Mouse (Mus musculus) liver, embryonic 11.5 days (tissue): Measurements from ENCODE around the gene Srcin1. TPM values are rescaled to one million over a fixed set of nuclear protein-coding genes. Genes with fewer than 3 reads are reported as not detected.

ENCODE experiments used
- ATAC-seq: fragments of 200-750 bp; cut with Nextera tagmentation; replicated peaks from 2 replicates; pipeline ENCODE4 v1.8.0; 2017; ENCODE audit warnings: moderate number of reproducible peaks, mild to moderate bottlenecking, moderate TSS enrichment, moderate library complexity; ENCODE audit not compliant: low FRiP score
- DNase-seq: peaks from one replicate; pipeline ENCODE4 v3.0.0-alpha.2; 2017; ENCODE audit warnings: low spot score
- H3K27ac ChIP-seq: fragments of 300-500 bp; sonication (generic); 2 replicates; pipeline ENCODE4 v1.5.1; 2014; ENCODE audit warnings: mild to moderate bottlenecking, low read depth, low read length, control low read depth
- H3K27me3 ChIP-seq: fragments of 300-500 bp; sonication (generic); replicated peaks from 2 replicates; pipeline ENCODE4 v1.6.1; 2014; ENCODE audit warnings: low read length, mixed read lengths; ENCODE audit not compliant: control insufficient read depth, insufficient read depth
- H3K36me3 ChIP-seq: fragments of 300-500 bp; sonication (generic); 2 replicates; pipeline ENCODE4 v1.6.1; 2014; ENCODE audit warnings: mild to moderate bottlenecking, low read length, moderate library complexity, mixed read lengths; ENCODE audit not compliant: control insufficient read depth, insufficient read depth
- H3K4me1 ChIP-seq: fragments of 300-500 bp; sonication (generic); replicated peaks from 2 replicates; pipeline ENCODE4 v1.6.1; 2014; ENCODE audit warnings: low read length, mixed read lengths; ENCODE audit not compliant: control insufficient read depth, insufficient read depth
- H3K4me2 ChIP-seq: fragments of 300-500 bp; sonication (generic); 2 replicates; pipeline ENCODE4 v1.6.1; 2014; ENCODE audit warnings: mild to moderate bottlenecking, control low read depth, moderate library complexity
- H3K4me3 ChIP-seq: fragments of 300-500 bp; sonication (generic); 2 replicates; pipeline ENCODE4 v1.5.1; 2014; ENCODE audit warnings: low read depth, low read length, control low read depth
- H3K9ac ChIP-seq: fragments of 300-500 bp; sonication (generic); 2 replicates; pipeline ENCODE4 v1.6.1; 2014; ENCODE audit warnings: low read depth, low read length, control low read depth
- H3K9me3 ChIP-seq: fragments of 300-500 bp; sonication (generic); 2 replicates; pipeline ENCODE4 v1.6.1; 2016; ENCODE audit warnings: low read length, inconsistent platforms, mixed read lengths; ENCODE audit not compliant: control insufficient read depth
- WGBS: fragments of 180-500 bp; shearing (Covaris S2); extraction: QIAGEN DNeasy Blood & Tissue Kit; methylation state at CpG from one replicate; pipeline ENCODE4 v1.1.7; 2014; 5-methylcytosine and 5-hydroxymethylcytosine counted together
- polyA plus RNA-seq: library from polyadenylated mRNA; unstranded; fragments of >200 nt; fragmentation: Nextera tagmentation; extraction: Ambion mirVana; gene quantifications from 2 replicates; pipeline ENCODE4 v1.2.1, GENCODE M21; 2014

Srcin1 gene
- polyA plus RNA-seq, 1 experiment from 2014 or later: 0.14 TPM

DNA sequence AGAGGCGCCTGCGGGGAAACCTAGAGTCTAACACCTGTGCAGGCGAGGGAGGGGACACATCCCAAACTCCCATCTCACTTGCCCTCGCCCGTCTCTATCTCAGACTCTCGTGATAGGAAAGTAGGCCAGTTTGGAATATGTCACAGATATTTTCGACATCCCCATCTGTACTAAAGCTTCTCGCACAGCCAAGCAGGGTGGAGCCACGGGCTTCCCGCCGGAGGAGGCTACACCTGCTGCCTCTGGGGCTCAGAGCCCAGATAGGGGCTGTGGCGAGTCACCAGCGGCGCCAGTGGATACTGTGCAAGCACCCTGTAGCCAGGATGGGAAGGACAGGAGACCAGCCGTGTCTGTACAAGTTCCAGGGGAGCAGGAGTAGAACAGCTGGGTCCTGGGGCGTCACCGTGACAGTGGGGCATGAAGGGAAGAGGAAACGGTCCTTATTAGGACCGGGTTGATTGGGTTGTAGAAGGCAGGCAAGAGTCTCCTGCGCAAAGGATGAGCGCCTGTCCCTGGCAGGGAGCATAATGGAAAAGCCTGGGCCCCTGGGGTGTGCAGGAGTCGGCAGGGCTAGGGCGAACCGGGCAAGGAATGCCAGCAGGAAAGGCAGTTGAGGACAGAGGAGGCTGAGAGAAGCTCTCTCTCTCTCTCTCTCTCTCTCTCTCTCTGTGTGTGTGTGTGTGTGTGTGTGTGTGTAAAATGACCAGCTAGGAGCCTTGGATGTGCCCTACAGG, 14.4 kb upstream of the Srcin1 start:
- 49% methylated on average over 24 of the region's 24 CpGs for WGBS
- Histone ChIP-seq H3K4me3 (no peak overlapping the region), H3K27me3 (peaks cover 10% of the 10 kb centered on the region; the same call in 1 of the 2 replicates), H3K4me1 (peaks cover 3% of the 10 kb centered on the region; the same call in 1 of the 2 replicates), H3K27ac (no peak overlapping the region), H3K9ac (no peak overlapping the region), H3K36me3 (no peaks in the 10 kb centered on the region), H3K4me2 (no peak overlapping the region), H3K9me3 (no peaks in the 10 kb centered on the region)
- no peak for DNase-seq
- ATAC-seq: no peak

DNA sequence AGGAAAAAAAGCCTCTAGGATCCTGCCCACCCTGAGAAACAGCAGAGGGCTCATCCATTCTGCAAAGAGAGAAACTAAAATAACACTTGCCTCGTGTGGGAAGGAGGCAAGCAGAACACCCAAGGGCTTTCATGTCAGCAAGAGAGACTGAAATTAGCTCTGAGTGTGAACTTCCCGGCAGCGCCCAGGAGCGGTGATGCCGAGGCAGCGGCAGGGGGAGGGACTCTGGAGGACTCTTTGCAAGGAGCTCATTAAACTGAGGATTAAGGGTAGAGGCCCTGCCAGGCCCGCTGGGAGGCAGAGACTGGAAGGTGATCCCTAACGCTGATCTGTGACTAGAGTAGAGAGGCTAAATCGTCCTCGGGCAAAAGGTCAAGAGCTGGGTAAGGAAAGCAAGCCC, 13.2 kb upstream of the Srcin1 start:
- Histone ChIP-seq H3K27ac (no peak overlapping the region), H3K9me3 (no peaks in the 10 kb centered on the region), H3K27me3 (peaks cover 10% of the 10 kb centered on the region; the same call in 1 of the 2 replicates), H3K4me3 (no peak overlapping the region), H3K4me2 (no peak overlapping the region), H3K4me1 (peaks cover 3% of the 10 kb centered on the region; the same call in 1 of the 2 replicates), H3K36me3 (no peaks in the 10 kb centered on the region), H3K9ac (no peak overlapping the region)
- 24% methylated on average over 10 of the region's 10 CpGs for WGBS
- ATAC-seq (no peak), DNase-seq (no peak)

DNA sequence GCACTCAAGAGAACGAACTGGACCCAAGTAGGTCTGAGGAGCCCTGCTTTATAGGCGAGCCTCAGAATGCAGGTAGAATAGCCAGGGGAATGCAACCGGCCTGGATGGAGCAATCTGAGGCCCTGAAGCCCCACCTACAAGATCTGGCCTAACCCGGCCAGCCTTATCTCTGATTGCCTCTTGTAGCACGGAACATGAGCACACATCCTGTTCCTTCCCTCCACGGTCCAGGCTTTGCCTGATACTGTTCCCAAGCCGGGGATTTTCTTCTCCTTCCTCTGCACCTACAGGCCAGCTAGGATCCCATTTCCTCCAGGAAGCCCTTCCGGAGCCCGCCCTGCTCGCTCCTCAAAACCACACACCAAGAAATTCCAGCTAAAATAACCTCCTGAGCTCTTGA, 9.9 kb upstream of the Srcin1 start:
- H3K4me2 ChIP-seq: peak overlapping the region; percentile 16; the same call in 1 of the 2 replicates
- WGBS: 24% methylated on average over 10 of the region's 10 CpGs
- H3K4me1 ChIP-seq: peaks cover 3% of the 10 kb centered on the region; the same call in 1 of the 2 replicates
- ATAC-seq: no peak
- no peak for DNase-seq
- H3K9ac ChIP-seq: no peak overlapping the region
- no peak overlapping the region for H3K4me3 ChIP-seq
- H3K9me3 ChIP-seq: no peaks in the 10 kb centered on the region
- H3K27me3 ChIP-seq: 0 out of 2 replicates have a peak, but pooled peaks cover 7% of the 10 kb centered on the region
- no peak overlapping the region for H3K27ac ChIP-seq
- H3K36me3 ChIP-seq: no peaks in the 10 kb centered on the region

DNA sequence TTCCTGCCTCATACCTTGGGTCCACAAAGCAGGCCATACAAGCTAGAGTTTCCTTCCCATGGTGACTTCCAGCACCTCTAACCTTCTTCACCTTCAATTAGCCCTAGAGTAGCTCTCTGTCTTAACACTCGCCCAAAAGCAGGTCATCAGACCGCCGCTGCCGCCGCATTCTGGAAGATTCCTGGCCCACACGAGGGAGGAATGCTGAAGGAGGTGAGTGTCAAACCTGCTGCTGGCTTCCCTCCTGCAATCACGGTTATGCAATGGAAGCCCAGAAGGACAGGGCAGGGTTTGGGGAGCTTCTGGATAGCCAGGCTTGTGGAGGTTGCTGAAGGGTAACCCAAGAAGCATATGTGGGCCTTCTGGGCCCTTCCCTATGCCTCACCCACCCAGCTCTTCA, 8.5 kb upstream of the Srcin1 start:
- Histone ChIP-seq H3K4me1 (peaks cover 3% of the 10 kb centered on the region; the same call in 1 of the 2 replicates), H3K4me3 (no peak overlapping the region), H3K9ac (no peak overlapping the region), H3K27ac (no peak overlapping the region), H3K27me3 (0 out of 2 replicates have a peak, but pooled peaks cover 2% of the 10 kb centered on the region), H3K9me3 (no peaks in the 10 kb centered on the region), H3K36me3 (no peaks in the 10 kb centered on the region), H3K4me2 (no peak overlapping the region)
- DNase-seq (no peak), ATAC-seq (no peak)
- 76% methylated on average over 7 of the region's 7 CpGs for WGBS

DNA sequence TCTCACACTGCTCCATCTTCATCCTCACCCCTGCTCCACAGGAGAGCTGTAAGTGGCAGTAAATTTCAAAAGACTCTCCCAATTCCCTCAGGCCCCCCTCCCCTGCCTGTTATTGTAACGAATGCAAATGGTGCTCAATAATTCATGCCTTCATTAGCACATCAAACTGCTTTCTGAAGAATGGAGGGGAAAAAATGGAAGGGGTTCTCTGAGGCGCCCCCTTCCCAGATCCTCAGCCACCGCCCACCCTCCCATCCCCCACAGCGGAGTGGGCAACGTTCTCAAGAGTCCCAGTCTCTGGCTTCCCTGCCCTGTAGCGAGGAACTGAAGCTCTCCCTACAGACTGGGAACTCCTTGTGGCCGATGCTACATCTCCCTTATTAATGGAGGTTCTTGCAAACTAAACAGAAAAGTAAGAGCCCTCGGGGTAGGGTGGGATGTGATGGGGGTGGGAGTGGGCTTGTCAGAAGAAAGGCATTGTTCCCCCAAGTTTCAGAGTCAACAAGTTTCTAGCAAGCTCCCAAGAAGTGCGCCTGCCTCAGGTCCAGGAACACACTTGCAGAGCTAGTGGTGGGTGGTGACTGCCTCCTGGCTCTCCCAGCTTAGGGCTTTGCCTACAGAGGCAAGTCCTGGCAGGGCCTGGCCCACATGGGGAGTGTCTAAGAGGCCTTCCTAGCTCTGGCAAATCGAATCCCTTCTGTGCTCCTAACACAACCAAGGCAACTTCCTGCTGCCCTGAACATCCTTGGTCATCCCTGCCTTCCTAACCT, 3.3 kb upstream of the Srcin1 start:
- no peak overlapping the region for H3K4me2 ChIP-seq
- DNase-seq: no peak
- H3K27ac ChIP-seq: no peak overlapping the region
- WGBS: 28% methylated on average over 10 of the region's 10 CpGs
- peaks cover 38% of the 10 kb centered on the region for H3K27me3 ChIP-seq
- ATAC-seq: no peak
- H3K9ac ChIP-seq: no peak overlapping the region
- H3K36me3 ChIP-seq: no peaks in the 10 kb centered on the region
- no peak overlapping the region for H3K4me3 ChIP-seq
- no peaks in the 10 kb centered on the region for H3K9me3 ChIP-seq
- H3K4me1 ChIP-seq: peaks cover 7% of the 10 kb centered on the region; the same call in 1 of the 2 replicates

DNA sequence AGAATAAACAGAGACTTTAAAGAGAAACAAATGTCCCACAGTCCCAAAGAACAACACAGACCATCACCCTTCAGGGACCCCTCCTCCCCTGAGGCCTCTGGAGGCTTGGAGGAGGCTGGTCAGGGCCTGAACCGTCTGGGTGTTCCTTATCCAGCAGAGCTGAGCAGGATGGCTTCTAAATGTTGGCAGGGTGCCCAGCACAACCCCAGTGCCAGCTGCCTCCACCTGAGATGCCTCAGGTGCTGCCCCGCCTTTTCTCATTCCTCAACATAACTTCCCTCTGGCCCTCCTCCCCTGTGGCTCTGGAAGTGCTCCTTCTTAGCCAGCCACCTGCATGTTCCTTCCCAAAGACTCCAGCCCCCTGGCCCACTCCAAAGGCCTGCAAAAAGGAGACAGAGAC, 2.3 kb upstream of the Srcin1 start:
- peaks cover 11% of the 10 kb centered on the region; the same call in 1 of the 2 replicates for H3K4me1 ChIP-seq
- DNase-seq (no peak), ATAC-seq (no peak)
- H3K4me2 ChIP-seq: no peak overlapping the region
- 46% methylated on average over 2 of the region's 2 CpGs for WGBS
- H3K4me3 ChIP-seq: no peak overlapping the region
- no peak overlapping the region for H3K9ac ChIP-seq
- H3K36me3 ChIP-seq: no peaks in the 10 kb centered on the region
- no peak overlapping the region for H3K27ac ChIP-seq
- H3K9me3 ChIP-seq: no peaks in the 10 kb centered on the region
- H3K27me3 ChIP-seq: peaks cover 48% of the 10 kb centered on the region

DNA sequence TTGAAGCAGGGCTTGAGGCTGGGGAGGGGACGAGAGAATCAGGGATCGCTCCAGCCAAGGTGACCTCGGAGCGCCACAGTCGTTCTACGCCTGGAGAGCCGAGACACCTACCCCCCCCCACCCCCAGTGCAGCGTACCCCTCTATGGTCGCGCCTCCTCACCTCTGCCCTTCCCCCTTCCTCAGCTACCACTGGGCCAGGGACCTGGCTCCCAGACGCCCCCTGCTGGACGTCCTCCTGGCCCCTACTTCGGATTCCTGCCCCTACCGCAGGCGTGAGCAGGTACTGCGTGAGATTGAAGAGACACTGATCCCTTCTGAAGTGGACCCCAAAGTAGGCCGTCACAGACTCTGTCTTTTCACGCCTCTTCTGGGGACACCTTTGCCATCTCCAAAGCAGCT, 348 bp downstream of the Srcin1 start:
- ATAC-seq: no peak; the same call in 1 of the 2 replicates

DNA sequence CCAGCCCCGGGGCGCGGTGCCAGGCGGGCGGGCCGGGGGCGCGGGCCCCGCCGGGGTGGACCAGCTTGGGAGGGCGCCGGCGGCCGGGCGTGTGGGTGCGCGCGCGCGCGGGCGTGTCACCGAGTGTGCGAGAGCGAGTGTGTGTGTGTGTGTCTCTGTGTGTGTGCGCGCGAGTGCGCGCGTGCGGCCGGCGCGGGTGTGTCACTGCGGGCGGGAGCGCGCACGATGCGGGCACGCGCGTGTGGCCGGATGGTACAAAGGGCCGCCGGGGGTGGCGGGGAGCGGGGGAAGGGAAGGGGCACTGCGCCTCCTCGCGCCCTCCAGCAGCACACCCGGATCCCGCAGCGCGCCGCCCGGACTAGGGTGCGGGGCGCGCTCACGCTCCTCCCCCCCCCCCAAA, 911 bp downstream of the Srcin1 start:
- Histone ChIP-seq H3K36me3 (no peaks in the 10 kb centered on the region), H3K4me1 (peaks cover 11% of the 10 kb centered on the region; the same call in 1 of the 2 replicates), H3K27ac (no peak overlapping the region), H3K9me3 (no peaks in the 10 kb centered on the region), H3K9ac (no peak overlapping the region), H3K4me3 (peak overlapping the region; percentile 60), H3K4me2 (peak overlapping the region; percentile 94), H3K27me3 (peaks cover 80% of the 10 kb centered on the region)
- WGBS: under 1% methylated on average over 51 of the region's 62 CpGs
- ATAC-seq: no peak
- peak; percentile 63 for DNase-seq

More for the DNA sequence above, 348 bp downstream of the Srcin1 start:
- H3K9me3 ChIP-seq: no peaks in the 10 kb centered on the region
- H3K36me3 ChIP-seq: no peaks in the 10 kb centered on the region
- peak overlapping the region; percentile 94 for H3K4me2 ChIP-seq
- WGBS: under 1% methylated on average over 18 of the region's 18 CpGs
- H3K4me1 ChIP-seq: peaks cover 11% of the 10 kb centered on the region; the same call in 1 of the 2 replicates
- H3K27ac ChIP-seq: no peak overlapping the region
- H3K27me3 ChIP-seq: peaks cover 74% of the 10 kb centered on the region
- H3K9ac ChIP-seq: no peak overlapping the region
- peak; percentile 84 for DNase-seq
- H3K4me3 ChIP-seq: peak overlapping the region; percentile 60
